Comparison of ENCODE assay signal across 8 mouse cellular contexts in genomic region chr12:80060338-80060737, GRCm38 (mm10). TPM values are rescaled to one million over a fixed set of nuclear protein-coding genes. Genes with fewer than 3 reads are reported as not detected.
DNase-seq lines count a peak whose midpoint lies in the region; ATAC-seq and TF ChIP-seq lines count a peak whose summit lies in the region.

No protein-coding gene starts in this region.

- no peaks in the 10 kb centered on the region for H3K9me3 ChIP-seq in lung, embryonic 14.5 days (ENCODE audit: low read depth, low read length)
- no peaks in the 10 kb centered on the region for H3K9me3 ChIP-seq in embryonic facial prominence, embryonic 11.5 days (replicated peaks; ENCODE audit: control insufficient read depth, low read length)
- no peaks in the 10 kb centered on the region for H3K9me3 ChIP-seq in intestine, embryonic 14.5 days (ENCODE audit: control insufficient read depth, low read length)

- H3K36me3 ChIP-seq in lung, embryonic 14.5 days (ENCODE audit: insufficient read depth): no peaks in the 10 kb centered on the region
- no peaks in the 10 kb centered on the region for H3K36me3 ChIP-seq in embryonic facial prominence, embryonic 11.5 days (replicated peaks; ENCODE audit: control insufficient read depth, insufficient read depth, low read depth, low read length)
- no peaks in the 10 kb centered on the region for H3K36me3 ChIP-seq in intestine, embryonic 14.5 days (ENCODE audit: control insufficient read depth, insufficient read depth, low read length)

- WGBS in lung, embryonic 14.5 days: 40% methylated on average over 9 of the region's 9 CpGs
- 42% methylated on average over 9 of the region's 9 CpGs for WGBS in embryonic facial prominence, embryonic 11.5 days
- 57% methylated on average over 9 of the region's 9 CpGs for WGBS in intestine, embryonic 14.5 days

- H3K4me1 ChIP-seq in lung, embryonic 14.5 days (ENCODE audit: insufficient read depth): peaks cover 37% of the 10 kb centered on the region
- peaks cover 12% of the 10 kb centered on the region for H3K4me1 ChIP-seq in embryonic facial prominence, embryonic 11.5 days (ENCODE audit: control insufficient read depth, insufficient read depth, low read length)
- H3K4me1 ChIP-seq in intestine, embryonic 14.5 days (replicated peaks; ENCODE audit: control insufficient read depth, insufficient read depth, low read length): peaks cover 42% of the 10 kb centered on the region

- peak; percentile 34 for DNase-seq in lung, embryonic 14.5 days
- DNase-seq in lung, postnatal 10 days: no peak
- DNase-seq in embryonic facial prominence, embryonic 11.5 days (ENCODE audit: low spot score): no peak
- no peak for DNase-seq in intestine, embryonic 14.5 days (ENCODE audit: low spot score)
- DNase-seq in naive thymus-derived CD4-positive, alpha-beta T cell, adult 2 months (ENCODE audit: low read depth): peak; percentile 23
- DNase-seq in urinary bladder, adult 2 months (ENCODE audit: low spot score): no peak
- DNase-seq in Muller cell, postnatal 12 days (ENCODE audit: inconsistent ontology term): no peak
- no peak for DNase-seq in gastrocnemius, adult 8-10 months (ENCODE audit: low spot score in 2 of 2)

- H3K27ac ChIP-seq in lung, embryonic 14.5 days (ENCODE audit: low read depth): peak overlapping the region; percentile 75; the same call in 1 of the 2 replicates
- H3K27ac ChIP-seq in embryonic facial prominence, embryonic 11.5 days (replicated peaks; ENCODE audit: low read depth, low read length): 0 out of 2 replicates have a peak overlapping the region, but pooled peaks have one; percentile 38
- peak overlapping the region; percentile 29; the same call in 1 of the 2 replicates for H3K27ac ChIP-seq in intestine, embryonic 14.5 days (ENCODE audit: low read depth)

- H3K4me3 ChIP-seq in lung, embryonic 14.5 days (ENCODE audit: low read depth, low read length): no peak overlapping the region
- H3K4me3 ChIP-seq in embryonic facial prominence, embryonic 11.5 days (ENCODE audit: low read depth, low read length): no peak overlapping the region
- H3K4me3 ChIP-seq in intestine, embryonic 14.5 days (ENCODE audit: low read depth, low read length): no peak overlapping the region

- TF ChIP-seq CTCF in lung, embryonic 14.5 days (IDR thresholded peaks at IDR 0.05; ENCODE audit: low read depth): no peak

- H3K27me3 ChIP-seq in lung, embryonic 14.5 days (ENCODE audit: insufficient read depth, low read length): no peaks in the 10 kb centered on the region
- no peaks in the 10 kb centered on the region for H3K27me3 ChIP-seq in embryonic facial prominence, embryonic 11.5 days (ENCODE audit: control insufficient read depth, insufficient read depth, low read length)
- H3K27me3 ChIP-seq in intestine, embryonic 14.5 days (replicated peaks; ENCODE audit: control insufficient read depth, insufficient read depth, low read length): no peaks in the 10 kb centered on the region

- H3K9ac ChIP-seq in lung, embryonic 14.5 days: no peak overlapping the region
- H3K9ac ChIP-seq in embryonic facial prominence, embryonic 11.5 days (replicated peaks; ENCODE audit: low read length): no peak overlapping the region
- no peak overlapping the region for H3K9ac ChIP-seq in intestine, embryonic 14.5 days (ENCODE audit: low read length)

- H3K4me2 ChIP-seq in lung, embryonic 14.5 days: no peak overlapping the region
- H3K4me2 ChIP-seq in embryonic facial prominence, embryonic 11.5 days (ENCODE audit: low read depth, low read length): no peak overlapping the region
- no peak overlapping the region for H3K4me2 ChIP-seq in intestine, embryonic 14.5 days (ENCODE audit: low read length)

- ATAC-seq in lung, embryonic 14.5 days (ENCODE audit: insufficient read depth): no peak
- ATAC-seq in embryonic facial prominence, embryonic 11.5 days (replicated peaks; ENCODE audit: insufficient number of reproducible peaks, low FRiP score, low TSS enrichment, low read depth): no peak
- no peak for ATAC-seq in intestine, embryonic 14.5 days (replicated peaks; ENCODE audit: low FRiP score, low TSS enrichment, low read depth)

RNA-seq across cellular contexts. Expression of gene Zfp36l1, which starts 52.5 kb away (rescaled TPM):
- 190 and 192 TPM in 2 replicates for polyA plus RNA-seq in lung, embryonic 14.5 days (2014; fragmentation: Nextera tagmentation; extraction: Ambion mirVana)
- 154 and 160 TPM in 2 replicates for polyA plus RNA-seq in embryonic facial prominence, embryonic 11.5 days (2014; fragmentation: Nextera tagmentation; extraction: Ambion mirVana)
- 159 and 165 TPM in 2 replicates for polyA plus RNA-seq in intestine, embryonic 14.5 days (2014; fragmentation: Nextera tagmentation; extraction: Ambion mirVana)
- polyA plus RNA-seq in urinary bladder, adult 2 months (2012; rRNA removed): 141 and 167 TPM in 2 replicates
- total RNA-seq in gastrocnemius, adult 8-10 months (2022): 10 to 100 TPM; 25.2 to 28.9 (median 27.2) TPM

Comparison
In these comparisons a context has a peak if more than half of its experiments do, and no peak if none do; other contexts are left out.
1. DNase-seq: peak in lung, embryonic 14.5 days (single experiment) and naive thymus-derived CD4-positive, alpha-beta T cell, adult 2 months (single experiment); none in lung, postnatal 10 days (single experiment), embryonic facial prominence, embryonic 11.5 days (single experiment), intestine, embryonic 14.5 days (single experiment), urinary bladder, adult 2 months (single experiment), Muller cell, postnatal 12 days (single experiment) and gastrocnemius, adult 8-10 months (0 of 2).
2. Peak in every context shown above with its lines, with median percentiles within 50 percentile points of each other: H3K27ac ChIP-seq.